Mouse (Mus musculus): Measurements from ENCODE around the gene Tmem198b. TPM values are rescaled to one million over a fixed set of nuclear protein-coding genes. Genes with fewer than 3 reads are reported as not detected.

The Tmem198b gene
- polyA plus RNA-seq, 1 experiment from 2014 or later, result 13.6 TPM

GRCm38 (mm10) chr10:128792041-128792440, 12.1 kb downstream of the Tmem198b start:
- peaks cover 8% of the 10 kb centered on the region; the same call in 1 of the 2 replicates for H3K4me1 ChIP-seq
- H3K36me3 ChIP-seq, result no peaks in the 10 kb centered on the region
- H3K4me3 ChIP-seq, result no peak overlapping the region
- no peak for DNase-seq (ENCODE audit: low spot score)
- no peaks in the 10 kb centered on the region for H3K27me3 ChIP-seq (ENCODE audit: insufficient read depth, poor library complexity, severe bottlenecking)
- no peaks in the 10 kb centered on the region for H3K9me3 ChIP-seq
- H3K27ac ChIP-seq, result no peak overlapping the region

- Histone ChIP-seq H3K4me3 (no peak within 1 kb of the TSS), H3K9me3 (no peaks in the 10 kb centered on the region), H3K27me3 (ENCODE audit: insufficient read depth, poor library complexity, severe bottlenecking) (no peaks in the 10 kb centered on the region), H3K27ac (no peak within 1 kb of the TSS), H3K36me3 (no peaks in the 10 kb centered on the region), H3K4me1 (peaks cover 8% of the 10 kb centered on the region; the same call in 1 of the 2 replicates)
- WGBS, result 74% methylated on average over 7 of the region's 7 CpGs
- DNase-seq (ENCODE audit: low spot score), result no peak
Observed at GRCm38 (mm10) chr10:128790398-128791124, 13.6 kb downstream of the Tmem198b start, which contains the start of gene Mmp19. Gene Mmp19 (plus strand): TSS chr10:128790910.

- 87% methylated on average over 1 of the region's 1 CpGs for WGBS
Observed at GRCm38 (mm10) chr10:128780200-128780599, 24.0 kb downstream of the Tmem198b start.

GRCm38 (mm10) chr10:128779011-128779795, 25.0 kb downstream of the Tmem198b start:
- H3K27me3 ChIP-seq (ENCODE audit: insufficient read depth, poor library complexity, severe bottlenecking), result no peaks in the 10 kb centered on the region
- H3K4me1 ChIP-seq, result no peaks in the 10 kb centered on the region
- no peak overlapping the region for H3K4me3 ChIP-seq
- peak overlapping the region; percentile 71 for H3K27ac ChIP-seq
- 35% methylated on average over 8 of the region's 8 CpGs for WGBS
- peaks cover 6% of the 10 kb centered on the region; the same call in 1 of the 2 replicates for H3K9me3 ChIP-seq
- H3K36me3 ChIP-seq, result no peaks in the 10 kb centered on the region
- no peak for DNase-seq (ENCODE audit: low spot score)

More at GRCm38 (mm10) chr10:128780200-128780599, 24.0 kb downstream of the Tmem198b start:
- no peak overlapping the region for H3K4me3 ChIP-seq
- DNase-seq (ENCODE audit: low spot score), result no peak
- no peaks in the 10 kb centered on the region for H3K36me3 ChIP-seq
- H3K9me3 ChIP-seq, result peaks cover 8% of the 10 kb centered on the region; the same call in 1 of the 2 replicates
- no peak overlapping the region for H3K27ac ChIP-seq
- H3K27me3 ChIP-seq (ENCODE audit: insufficient read depth, poor library complexity, severe bottlenecking), result no peaks in the 10 kb centered on the region
- H3K4me1 ChIP-seq, result no peaks in the 10 kb centered on the region

GRCm38 (mm10) chr10:128778441-128778840, 25.7 kb downstream of the Tmem198b start:
- no peaks in the 10 kb centered on the region for H3K36me3 ChIP-seq
- H3K4me3 ChIP-seq, result no peak overlapping the region
- no peaks in the 10 kb centered on the region for H3K4me1 ChIP-seq
- H3K27me3 ChIP-seq (ENCODE audit: insufficient read depth, poor library complexity, severe bottlenecking), result no peaks in the 10 kb centered on the region
- DNase-seq (ENCODE audit: low spot score), result no peak
- WGBS, result 85% methylated on average over 2 of the region's 2 CpGs
- no peaks in the 10 kb centered on the region for H3K9me3 ChIP-seq
- H3K27ac ChIP-seq, result peak overlapping the region; percentile 71

- Histone ChIP-seq H3K27ac (no peak overlapping the region), H3K9me3 (no peaks in the 10 kb centered on the region), H3K4me3 (no peak overlapping the region), H3K36me3 (no peaks in the 10 kb centered on the region), H3K27me3 (ENCODE audit: insufficient read depth, poor library complexity, severe bottlenecking) (no peaks in the 10 kb centered on the region), H3K4me1 (no peaks in the 10 kb centered on the region)
- no peak for DNase-seq (ENCODE audit: low spot score)
- 24% methylated on average over 5 of the region's 5 CpGs for WGBS
Observed at GRCm38 (mm10) chr10:128773685-128774084, 30.5 kb downstream of the Tmem198b start.

GRCm38 (mm10) chr10:128772895-128773294, 31.3 kb downstream of the Tmem198b start:
- no peak overlapping the region for H3K4me3 ChIP-seq
- no peaks in the 10 kb centered on the region for H3K4me1 ChIP-seq
- no peaks in the 10 kb centered on the region for H3K36me3 ChIP-seq
- no peaks in the 10 kb centered on the region for H3K27me3 ChIP-seq (ENCODE audit: insufficient read depth, poor library complexity, severe bottlenecking)
- no peak overlapping the region for H3K27ac ChIP-seq
- no peaks in the 10 kb centered on the region for H3K9me3 ChIP-seq
- WGBS, result 74% methylated on average over 2 of the region's 2 CpGs
- DNase-seq (ENCODE audit: low spot score), result no peak

Other genes starting within 250 kb of the Tmem198b start
- gene Pa2g4, start 238.4 kb downstream of the Tmem198b start, polyA plus RNA-seq (2016; fragmentation: Nextera tagmentation; extraction: Ambion mirVana), result 168 and 225 TPM in 2 replicates
- 7.4 and 7.7 TPM in 2 replicates for gene Erbb3, start 214.7 kb downstream of the Tmem198b start, polyA plus RNA-seq (2016; fragmentation: Nextera tagmentation; extraction: Ambion mirVana)
- 400 and 429 TPM in 2 replicates for gene Rps26, start 177.6 kb downstream of the Tmem198b start, polyA plus RNA-seq (2016; fragmentation: Nextera tagmentation; extraction: Ambion mirVana)
- gene Ikzf4, start 158.4 kb downstream of the Tmem198b start, polyA plus RNA-seq (2016; fragmentation: Nextera tagmentation; extraction: Ambion mirVana), result 2.3 and 2.7 TPM in 2 replicates
- 11.8 and 15.7 TPM in 2 replicates for gene Suox, start 130.3 kb downstream of the Tmem198b start, polyA plus RNA-seq (2016; fragmentation: Nextera tagmentation; extraction: Ambion mirVana)
- 66.2 and 69.1 TPM in 2 replicates for gene Rab5b, start 108.1 kb downstream of the Tmem198b start, polyA plus RNA-seq (2016; fragmentation: Nextera tagmentation; extraction: Ambion mirVana)
- gene Pmel, start 100.2 kb downstream of the Tmem198b start, polyA plus RNA-seq (2016; fragmentation: Nextera tagmentation; extraction: Ambion mirVana), result 0.75 and 0.89 TPM in 2 replicates
- gene Cdk2, start 99.3 kb downstream of the Tmem198b start, polyA plus RNA-seq (2016; fragmentation: Nextera tagmentation; extraction: Ambion mirVana), result 106 and 110 TPM in 2 replicates
- gene Dgka, start 59.5 kb downstream of the Tmem198b start, polyA plus RNA-seq (2016; fragmentation: Nextera tagmentation; extraction: Ambion mirVana), result 3.9 and 4.4 TPM in 2 replicates
- gene Pym1, start 56.5 kb downstream of the Tmem198b start, polyA plus RNA-seq (2016; fragmentation: Nextera tagmentation; extraction: Ambion mirVana), result 31.8 and 45.4 TPM in 2 replicates
- 0.28 and 1.7 TPM in 2 replicates for gene Mmp19, start 13.5 kb downstream of the Tmem198b start, polyA plus RNA-seq (2016; fragmentation: Nextera tagmentation; extraction: Ambion mirVana)
- 48.0 and 48.1 TPM in 2 replicates for gene Dnajc14, start 308 bp downstream of the Tmem198b start, polyA plus RNA-seq (2016; fragmentation: Nextera tagmentation; extraction: Ambion mirVana)
- gene Sarnp, start 13.0 kb upstream of the Tmem198b start, polyA plus RNA-seq (2016; fragmentation: Nextera tagmentation; extraction: Ambion mirVana), result 181 and 225 TPM in 2 replicates
- 65.1 and 78.6 TPM in 2 replicates for gene Ormdl2, start 17.3 kb upstream of the Tmem198b start, polyA plus RNA-seq (2016; fragmentation: Nextera tagmentation; extraction: Ambion mirVana)
- 4.6 and 5.7 TPM in 2 replicates for gene Gdf11, start 87.3 kb upstream of the Tmem198b start, polyA plus RNA-seq (2016; fragmentation: Nextera tagmentation; extraction: Ambion mirVana)
- gene Cd63, start 96.6 kb upstream of the Tmem198b start, polyA plus RNA-seq (2016; fragmentation: Nextera tagmentation; extraction: Ambion mirVana), result 313 and 322 TPM in 2 replicates
- 8.8 and 9.9 TPM in 2 replicates for gene Rdh5, start 118.5 kb upstream of the Tmem198b start, polyA plus RNA-seq (2016; fragmentation: Nextera tagmentation; extraction: Ambion mirVana)
- 182 and 194 TPM in 2 replicates for gene Bloc1s1, start 119.7 kb upstream of the Tmem198b start, polyA plus RNA-seq (2016; fragmentation: Nextera tagmentation; extraction: Ambion mirVana)
- 1.1 and 1.3 TPM in 2 replicates for gene Itga7, start 129.4 kb upstream of the Tmem198b start, polyA plus RNA-seq (2016; fragmentation: Nextera tagmentation; extraction: Ambion mirVana)
- not detected in 2 replicates for gene Mettl7b, start 156.6 kb upstream of the Tmem198b start, polyA plus RNA-seq (2016; fragmentation: Nextera tagmentation; extraction: Ambion mirVana)
- not detected in 2 replicates for gene Olfr9, start 185.1 kb upstream of the Tmem198b start, polyA plus RNA-seq (2016; fragmentation: Nextera tagmentation; extraction: Ambion mirVana)
- not detected in 2 replicates for gene Olfr763, start 206.4 kb upstream of the Tmem198b start, polyA plus RNA-seq (2016; fragmentation: Nextera tagmentation; extraction: Ambion mirVana)
- not detected in 2 replicates for gene Olfr764-ps1, start 235.5 kb upstream of the Tmem198b start, polyA plus RNA-seq (2016; fragmentation: Nextera tagmentation; extraction: Ambion mirVana)
- not detected in 2 replicates for gene Olfr765, start 245.6 kb upstream of the Tmem198b start, polyA plus RNA-seq (2016; fragmentation: Nextera tagmentation; extraction: Ambion mirVana)

Measured in heart, embryonic 10.5 days (tissue).